Mouse (Mus musculus) 416B (cell line): ENCODE measurements around the gene Mfsd2b.
A peak's percentile ranks its signal among the peaks of the same experiment; 100 is the strongest.
"Not testable (repeated sequence)": the region's sequence is repeated elsewhere in the genome, so short reads cannot be mapped to it uniquely, and the experiment has no call there.

Experiments
- DNase-seq: peaks from one replicate; pipeline ENCODE4 v3.0.0; 2011; ENCODE audit warnings: low read depth

Mfsd2b gene

GRCm38 (mm10) chr12:4874161-4874927 lies at the start of gene Mfsd2b:
Gene Mfsd2b (minus strand): TSS chr12:4874359.
- DNase-seq, result peak; percentile 85

GRCm38 (mm10) chr12:4917805-4918591 lies 43.8 kb upstream of the Mfsd2b start:
- DNase-seq, result peak; percentile 84

GRCm38 (mm10) chr12:4916994-4917804 lies 43.0 kb upstream of the Mfsd2b start, which contains the start of gene Atad2b:
Gene Atad2b (plus strand): TSS chr12:4917353.
- DNase-seq, result peak; percentile 94

GRCm38 (mm10) chr12:4914944-4915343 lies 40.8 kb upstream of the Mfsd2b start:
- DNase-seq, result no peak

- DNase-seq, result no peak
Observed at GRCm38 (mm10) chr12:4914441-4914840, 40.3 kb upstream of the Mfsd2b start.

GRCm38 (mm10) chr12:4911716-4912115 lies 37.6 kb upstream of the Mfsd2b start:
- peak; percentile 53 for DNase-seq

- DNase-seq, result not testable (repeated sequence)
Observed at GRCm38 (mm10) chr12:4910496-4910895, 36.3 kb upstream of the Mfsd2b start.

GRCm38 (mm10) chr12:4908391-4908790 lies 34.2 kb upstream of the Mfsd2b start:
- no peak for DNase-seq

- DNase-seq, result peak; percentile 88
Observed at GRCm38 (mm10) chr12:4906951-4907906, 33.1 kb upstream of the Mfsd2b start, which contains the start of gene Ubxn2a. Gene Ubxn2a (minus strand): TSS chr12:4907705.

GRCm38 (mm10) chr12:4906476-4906875 lies 32.3 kb upstream of the Mfsd2b start:
- DNase-seq, result no peak

- peak; percentile 52 for DNase-seq
Observed at GRCm38 (mm10) chr12:4905946-4906345, 31.8 kb upstream of the Mfsd2b start.

GRCm38 (mm10) chr12:4898024-4898423 lies 23.9 kb upstream of the Mfsd2b start:
- no peak for DNase-seq

GRCm38 (mm10) chr12:4889891-4890290 lies 15.7 kb upstream of the Mfsd2b start:
- DNase-seq, result no peak

GRCm38 (mm10) chr12:4889251-4889650 lies 15.1 kb upstream of the Mfsd2b start:
- no peak for DNase-seq

- DNase-seq, result no peak
Observed at GRCm38 (mm10) chr12:4888739-4889138, 14.6 kb upstream of the Mfsd2b start.

- not testable (repeated sequence) for DNase-seq
Observed at GRCm38 (mm10) chr12:4886581-4886980, 12.4 kb upstream of the Mfsd2b start.

GRCm38 (mm10) chr12:4885062-4885461 lies 10.9 kb upstream of the Mfsd2b start:
- no peak for DNase-seq

GRCm38 (mm10) chr12:4882086-4882485 lies 7.9 kb upstream of the Mfsd2b start:
- no peak for DNase-seq

GRCm38 (mm10) chr12:4879048-4879447 lies 4.9 kb upstream of the Mfsd2b start:
- DNase-seq, result peak; percentile 38

GRCm38 (mm10) chr12:4878296-4878783 lies 4.2 kb upstream of the Mfsd2b start:
- DNase-seq, result no peak

- no peak for DNase-seq
Observed at GRCm38 (mm10) chr12:4875623-4876022, 1.5 kb upstream of the Mfsd2b start.
